In genomic region chr6:12170722-12171121, GRCm38 (mm10) we compare ENCODE assay signal across 23 mouse cellular contexts.
"Had no signal": no experiment of that assay in that cellular context is flagged by ENCODE, and none has a peak within 500 bp of the region (broad histone marks: within the 10 kb centered on the region; RNA-seq: fewer than 3 reads in every experiment).

No protein-coding gene starts in this region.

- H3K4me3 ChIP-seq: intestine, embryonic 15.5 days; kidney, embryonic 15.5 days; left cerebral cortex, adult 2 months; limb, embryonic 10.5 days; limb, embryonic 13.5 days; liver, embryonic 12.5 days; liver, embryonic 15.5 days; midbrain, embryonic 12.5 days; midbrain, embryonic 15.5 days; neural tube, embryonic 12.5 days; neural tube, embryonic 15.5 days had no signal

- H3K27ac ChIP-seq: intestine, embryonic 15.5 days; kidney, embryonic 15.5 days; left cerebral cortex, adult 2 months; limb, embryonic 10.5 days; limb, embryonic 13.5 days; liver, embryonic 12.5 days; liver, embryonic 15.5 days; macrophage; midbrain, embryonic 12.5 days; midbrain, embryonic 15.5 days; neural tube, embryonic 12.5 days; neural tube, embryonic 15.5 days had no signal

- H3K4me1 ChIP-seq: intestine, embryonic 15.5 days; kidney, embryonic 15.5 days; limb, embryonic 10.5 days; limb, embryonic 13.5 days; liver, embryonic 12.5 days; liver, embryonic 15.5 days; midbrain, embryonic 12.5 days; midbrain, embryonic 15.5 days; neural tube, embryonic 12.5 days; neural tube, embryonic 15.5 days had no signal

- ATAC-seq: intestine, embryonic 15.5 days; liver, embryonic 12.5 days; midbrain, embryonic 15.5 days had no signal

- H3K27me3 ChIP-seq: intestine, embryonic 15.5 days; kidney, embryonic 15.5 days; limb, embryonic 13.5 days; liver, embryonic 12.5 days; liver, embryonic 15.5 days; midbrain, embryonic 12.5 days; midbrain, embryonic 15.5 days; neural tube, embryonic 12.5 days; neural tube, embryonic 15.5 days had no signal

- H3K4me2 ChIP-seq: intestine, embryonic 15.5 days; kidney, embryonic 15.5 days; limb, embryonic 13.5 days; liver, embryonic 12.5 days; liver, embryonic 15.5 days; midbrain, embryonic 12.5 days; midbrain, embryonic 15.5 days; neural tube, embryonic 12.5 days; neural tube, embryonic 15.5 days had no signal

- H3K36me3 ChIP-seq: intestine, embryonic 15.5 days; kidney, embryonic 15.5 days; limb, embryonic 10.5 days; limb, embryonic 13.5 days; liver, embryonic 12.5 days; liver, embryonic 15.5 days; midbrain, embryonic 12.5 days; midbrain, embryonic 15.5 days; neural tube, embryonic 12.5 days; neural tube, embryonic 15.5 days had no signal

- H3K9me3 ChIP-seq: intestine, embryonic 15.5 days; kidney, embryonic 15.5 days; limb, embryonic 10.5 days; limb, embryonic 13.5 days; liver, embryonic 12.5 days; liver, embryonic 15.5 days; midbrain, embryonic 12.5 days; midbrain, embryonic 15.5 days; neural tube, embryonic 12.5 days; neural tube, embryonic 15.5 days had no signal

- DNase-seq: kidney, adult 11 months; kidney, adult 8-10 months; kidney, postnatal 10 days; kidney, postnatal 36 days; layer of hippocampus, postnatal 36 days; liver; lung, adult 18-20 months; right cerebral cortex, adult 18-20 months; right cerebral cortex, postnatal 14 days; spleen, adult 18-20 months; thymus, postnatal 25 days had no signal

- H3K9ac ChIP-seq: intestine, embryonic 15.5 days; kidney, embryonic 15.5 days; limb, embryonic 13.5 days; liver, embryonic 12.5 days; liver, embryonic 15.5 days; midbrain, embryonic 12.5 days; midbrain, embryonic 15.5 days; neural tube, embryonic 12.5 days; neural tube, embryonic 15.5 days had no signal
